Mouse (Mus musculus): ENCODE measurements around the gene Nxpe5. TPM values are rescaled to one million over a fixed set of nuclear protein-coding genes. Genes with fewer than 3 reads are reported as not detected.
"Not testable (repeated sequence)": the region's sequence is repeated elsewhere in the genome, so short reads cannot be mapped to it uniquely, and the experiment has no call there.

The Nxpe5 gene
- total RNA-seq (2021) = not detected

- no peak for DNase-seq (ENCODE audit: extremely low spot score in 1 of 2, low spot score in 1 of 2)
Measured at GRCm38 (mm10) chr5:138225700-138226099, at the start of gene Nxpe5. Gene Nxpe5 (plus strand): TSS chr5:138225898.

GRCm38 (mm10) chr5:138186950-138187638 lies 38.6 kb upstream of the Nxpe5 start, which contains the start of the genes Taf6 and Cnpy4:
Gene Taf6 (minus strand): TSS chr5:138187451.
Gene Cnpy4 (plus strand): TSS chr5:138187485.
- DNase-seq (ENCODE audit: extremely low spot score in 1 of 2, low spot score in 1 of 2) = peak; percentile 65 to 68

- DNase-seq (ENCODE audit: extremely low spot score in 1 of 2, low spot score in 1 of 2) = peak; percentile 36 to 51
Measured at GRCm38 (mm10) chr5:138187661-138188306, 37.9 kb upstream of the Nxpe5 start.

GRCm38 (mm10) chr5:138193771-138194727 lies 31.6 kb upstream of the Nxpe5 start, which contains the start of gene Mblac1:
Gene Mblac1 (plus strand): TSS chr5:138194314.
- peak; percentile 81 to 83 for DNase-seq (ENCODE audit: extremely low spot score in 1 of 2, low spot score in 1 of 2)

- peak in 1 of 2 experiments; percentile 35 for DNase-seq (ENCODE audit: extremely low spot score in 1 of 2, low spot score in 1 of 2)
Measured at GRCm38 (mm10) chr5:138194755-138195345, 30.8 kb upstream of the Nxpe5 start.

GRCm38 (mm10) chr5:138195463-138195862 lies 30.2 kb upstream of the Nxpe5 start:
- no peak for DNase-seq (ENCODE audit: extremely low spot score in 1 of 2, low spot score in 1 of 2)

- no peak for DNase-seq (ENCODE audit: extremely low spot score in 1 of 2, low spot score in 1 of 2)
Measured at GRCm38 (mm10) chr5:138199576-138199975, 26.1 kb upstream of the Nxpe5 start.

GRCm38 (mm10) chr5:138202086-138202485 lies 23.6 kb upstream of the Nxpe5 start:
- no peak for DNase-seq (ENCODE audit: extremely low spot score in 1 of 2, low spot score in 1 of 2)

GRCm38 (mm10) chr5:138207253-138207652 lies 18.4 kb upstream of the Nxpe5 start:
- DNase-seq (ENCODE audit: extremely low spot score in 1 of 2, low spot score in 1 of 2) = no peak

GRCm38 (mm10) chr5:138207873-138208272 lies 17.8 kb upstream of the Nxpe5 start:
- no peak for DNase-seq (ENCODE audit: extremely low spot score in 1 of 2, low spot score in 1 of 2)

GRCm38 (mm10) chr5:138216632-138217031 lies 9.1 kb upstream of the Nxpe5 start:
- not testable (repeated sequence) for DNase-seq (ENCODE audit: extremely low spot score in 1 of 2, low spot score in 1 of 2)

- no peak for DNase-seq (ENCODE audit: extremely low spot score in 1 of 2, low spot score in 1 of 2)
Measured at GRCm38 (mm10) chr5:138219864-138220263, 5.8 kb upstream of the Nxpe5 start.

GRCm38 (mm10) chr5:138222111-138222510 lies 3.6 kb upstream of the Nxpe5 start:
- DNase-seq (ENCODE audit: extremely low spot score in 1 of 2, low spot score in 1 of 2) = peak; percentile 79 to 99

- DNase-seq (ENCODE audit: extremely low spot score in 1 of 2, low spot score in 1 of 2) = no peak
Measured at GRCm38 (mm10) chr5:138223287-138223686, 2.4 kb upstream of the Nxpe5 start.

GRCm38 (mm10) chr5:138226491-138226890 lies 793 bp downstream of the Nxpe5 start:
- DNase-seq (ENCODE audit: extremely low spot score in 1 of 2, low spot score in 1 of 2) = no peak

GRCm38 (mm10) chr5:138227367-138227766 lies 1.7 kb downstream of the Nxpe5 start:
- no peak for DNase-seq (ENCODE audit: extremely low spot score in 1 of 2, low spot score in 1 of 2)

- peak in 1 of 2 experiments; percentile 37 for DNase-seq (ENCODE audit: extremely low spot score in 1 of 2, low spot score in 1 of 2)
Measured at GRCm38 (mm10) chr5:138228026-138228425, 2.3 kb downstream of the Nxpe5 start.

- DNase-seq (ENCODE audit: extremely low spot score in 1 of 2, low spot score in 1 of 2) = no peak
Measured at GRCm38 (mm10) chr5:138229511-138229910, 3.8 kb downstream of the Nxpe5 start.

GRCm38 (mm10) chr5:138233778-138234177 lies 8.1 kb downstream of the Nxpe5 start:
- no peak for DNase-seq (ENCODE audit: extremely low spot score in 1 of 2, low spot score in 1 of 2)

- no peak for DNase-seq (ENCODE audit: extremely low spot score in 1 of 2, low spot score in 1 of 2)
Measured at GRCm38 (mm10) chr5:138234224-138234623, 8.5 kb downstream of the Nxpe5 start.
